Comparison of ENCODE assay signal across 7 mouse cellular contexts in the genomic region with DNA sequence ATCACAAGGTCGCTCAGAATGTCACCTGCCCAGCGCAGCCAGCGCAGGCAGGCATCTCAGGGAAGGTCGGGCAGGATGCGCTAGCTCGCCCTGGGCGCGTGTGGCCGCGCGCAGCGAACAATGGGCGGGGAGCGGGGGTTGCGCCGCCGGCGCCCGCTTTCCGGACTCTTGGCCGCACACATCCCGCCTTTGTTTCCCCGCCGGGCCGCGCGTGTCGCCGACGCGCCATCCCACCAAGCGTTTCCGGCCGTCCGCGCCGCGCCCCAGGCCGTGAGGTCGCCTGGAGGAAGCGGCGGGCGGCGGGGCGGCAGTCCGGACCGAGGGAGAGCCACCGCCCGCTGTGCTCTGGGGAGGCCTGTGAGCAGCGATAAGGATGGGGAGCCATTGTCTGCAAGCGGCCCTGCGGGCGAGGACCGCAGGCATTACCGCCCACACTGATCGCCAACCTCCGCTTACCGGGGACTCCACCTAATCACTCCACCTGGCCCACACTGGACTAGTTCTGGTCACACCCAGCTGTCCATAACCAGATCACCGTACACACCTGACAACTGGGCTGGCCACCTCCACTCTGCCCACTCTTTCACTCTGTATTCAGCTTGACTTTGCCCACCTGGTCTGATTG.
A peak's percentile ranks its signal among the peaks of the same experiment; 100 is the strongest.
DNase-seq lines count a peak whose midpoint lies in the region; ATAC-seq and TF ChIP-seq lines count a peak whose summit lies in the region.

No protein-coding gene starts in this region.

- peak overlapping the region; percentile 86 for H3K4me2 ChIP-seq in hindbrain, embryonic 13.5 days
- H3K4me2 ChIP-seq in limb, embryonic 14.5 days (replicated peaks; ENCODE audit: low read depth, low read length, severe bottlenecking): peak overlapping the region; percentile 98
- H3K4me2 ChIP-seq in midbrain, embryonic 15.5 days: peak overlapping the region; percentile 97

- peak overlapping the region; percentile 76 for H3K27ac ChIP-seq in gastrocnemius, adult 2 months
- H3K27ac ChIP-seq in hindbrain, embryonic 13.5 days: peak overlapping the region; percentile 80
- H3K27ac ChIP-seq in limb, embryonic 14.5 days (replicated peaks; ENCODE audit: low read depth, low read length): no peak overlapping the region
- H3K27ac ChIP-seq in midbrain, embryonic 15.5 days: peak overlapping the region; percentile 81

- intact Hi-C loops in gastrocnemius, adult 2 months (cut with DNase I): loop anchor here (2.0 kb wide), 1 partner anchor 119 kb away; no protein-coding TSS in a partner anchor

- peak overlapping the region; percentile 63 for H3K4me3 ChIP-seq in gastrocnemius, adult 2 months
- peak overlapping the region; percentile 59 for H3K4me3 ChIP-seq in hindbrain, embryonic 13.5 days
- H3K4me3 ChIP-seq in limb, embryonic 14.5 days (replicated peaks; ENCODE audit: low read length): peak overlapping the region; percentile 59
- H3K4me3 ChIP-seq in midbrain, embryonic 15.5 days: peak overlapping the region; percentile 59

- TF ChIP-seq POLR2A in limb, embryonic 14.5 days (IDR thresholded peaks at IDR 0.05; ENCODE audit: borderline replicate concordance, extremely low read depth, insufficient read depth, insufficient read length): no peak

- peak; percentile 34 to 69 for DNase-seq in adrenal gland, adult 18-20 months (ENCODE audit: low spot score in 2 of 2)
- DNase-seq in cerebellum, postnatal 25 days: peak; percentile 23 to 46
- DNase-seq in gastrocnemius, adult 2 months: peak; percentile 71
- peak; percentile 25 for DNase-seq in limb, embryonic 14.5 days (ENCODE audit: low spot score)
- peak; percentile 52 for DNase-seq in testis, postnatal 10 days (ENCODE audit: low spot score)

- TF ChIP-seq CTCF in gastrocnemius, adult 2 months (IDR thresholded peaks at IDR 0.05): no peak

- peak overlapping the region; percentile 88 for H3K9ac ChIP-seq in hindbrain, embryonic 13.5 days
- peak overlapping the region; percentile 81 for H3K9ac ChIP-seq in limb, embryonic 14.5 days (ENCODE audit: low read depth, low read length, severe bottlenecking)
- H3K9ac ChIP-seq in midbrain, embryonic 15.5 days: peak overlapping the region; percentile 91

- 1% methylated on average over 56 of the region's 59 CpGs for WGBS in hindbrain, embryonic 13.5 days
- under 1% methylated on average over 35 of the region's 59 CpGs for WGBS in limb, embryonic 14.5 days
- 0% methylated on average over 59 of the region's 59 CpGs for WGBS in midbrain, embryonic 15.5 days

- H3K4me1 ChIP-seq in hindbrain, embryonic 13.5 days (replicated peaks): peaks cover 13% of the 10 kb centered on the region
- H3K4me1 ChIP-seq in limb, embryonic 14.5 days (ENCODE audit: control insufficient read depth, insufficient read depth, low read length): 0 out of 2 replicates have a peak, but pooled peaks cover 4% of the 10 kb centered on the region
- H3K4me1 ChIP-seq in midbrain, embryonic 15.5 days: peaks cover 9% of the 10 kb centered on the region; the same call in 1 of the 2 replicates

- H3K36me3 ChIP-seq in hindbrain, embryonic 13.5 days: no peaks in the 10 kb centered on the region
- H3K36me3 ChIP-seq in limb, embryonic 14.5 days (ENCODE audit: control insufficient read depth, insufficient read depth, low read length): no peaks in the 10 kb centered on the region
- H3K36me3 ChIP-seq in midbrain, embryonic 15.5 days (replicated peaks): no peaks in the 10 kb centered on the region

- H3K27me3 ChIP-seq in hindbrain, embryonic 13.5 days: 0 out of 2 replicates have a peak, but pooled peaks cover 5% of the 10 kb centered on the region
- H3K27me3 ChIP-seq in limb, embryonic 14.5 days (ENCODE audit: control insufficient read depth, insufficient read depth, low read length): no peaks in the 10 kb centered on the region
- no peaks in the 10 kb centered on the region for H3K27me3 ChIP-seq in midbrain, embryonic 15.5 days (replicated peaks)

- no peaks in the 10 kb centered on the region for H3K9me3 ChIP-seq in hindbrain, embryonic 13.5 days
- H3K9me3 ChIP-seq in limb, embryonic 14.5 days (ENCODE audit: control insufficient read depth, low read length): no peaks in the 10 kb centered on the region
- H3K9me3 ChIP-seq in midbrain, embryonic 15.5 days: no peaks in the 10 kb centered on the region

- peak; percentile 90 for ATAC-seq in hindbrain, embryonic 13.5 days (ENCODE audit: low FRiP score)
- peak; percentile 74 for ATAC-seq in limb, embryonic 14.5 days (ENCODE audit: low FRiP score, low read depth)
- ATAC-seq in midbrain, embryonic 15.5 days (replicated peaks): peak; percentile 90
